Mouse (Mus musculus) lung, postnatal 0 days (tissue): ENCODE data around the gene Ptk7. TPM values are rescaled to one million over a fixed set of nuclear protein-coding genes. Genes with fewer than 3 reads are reported as not detected.

Experiments
- ATAC-seq: fragments of 200-750 bp; cut with Nextera tagmentation; 2 replicates; pipeline ENCODE4 v1.8.0; 2017; ENCODE audit warnings: moderate library complexity
- DNase-seq: peaks from one replicate; pipeline ENCODE4 v3.0.0-alpha.2; 2016; ENCODE audit warnings: low spot score
- H3K27ac ChIP-seq: fragments of 300-500 bp; sonication (generic); 2 replicates; pipeline ENCODE4 v1.5.1; 2014; ENCODE audit warnings: antibody characterized with exemption, mild to moderate bottlenecking, low read length, mixed read lengths
- H3K27me3 ChIP-seq: fragments of 300-500 bp; sonication (generic); replicated peaks from 2 replicates; pipeline ENCODE4 v1.6.1; 2014; ENCODE audit warnings: low read length, mixed read lengths; ENCODE audit not compliant: insufficient read depth
- H3K36me3 ChIP-seq: fragments of 300-500 bp; sonication (generic); 2 replicates; pipeline ENCODE4 v1.6.1; 2014; ENCODE audit warnings: low read length, mixed read lengths; ENCODE audit not compliant: insufficient read depth
- H3K4me1 ChIP-seq: fragments of 300-500 bp; sonication (generic); 2 replicates; pipeline ENCODE4 v1.6.1; 2014; ENCODE audit warnings: antibody characterized with exemption, low read depth, low read length, mixed read lengths; ENCODE audit not compliant: insufficient read depth
- H3K4me2 ChIP-seq: fragments of 300-500 bp; sonication (generic); replicated peaks from 2 replicates; pipeline ENCODE4 v1.6.1; 2014; ENCODE audit warnings: low read depth, mild to moderate bottlenecking, low read length, moderate library complexity, mixed read lengths
- H3K4me3 ChIP-seq: fragments of 300-500 bp; sonication (generic); 2 replicates; pipeline ENCODE4 v1.5.1; 2014; ENCODE audit warnings: low read depth, low read length
- H3K9ac ChIP-seq: fragments of 300-500 bp; sonication (generic); replicated peaks from 2 replicates; pipeline ENCODE4 v1.6.1; 2014; ENCODE audit warnings: low read depth, mild to moderate bottlenecking
- H3K9me3 ChIP-seq: fragments of 300-500 bp; sonication (generic); 2 replicates; pipeline ENCODE4 v1.6.1; 2016; ENCODE audit warnings: low read length, mixed read lengths
- CTCF ChIP-seq: IDR thresholded peaks from 2 replicates; pipeline ENCODE4 v1.5.1; 2016; ENCODE audit warnings: antibody characterized with exemption, mild to moderate bottlenecking
- EP300 ChIP-seq: IDR thresholded peaks from 2 replicates; pipeline ENCODE4 v1.6.1; 2016; ENCODE audit warnings: antibody characterized with exemption, mild to moderate bottlenecking, control low read depth
- WGBS: fragments of 180-500 bp; shearing (Covaris S2); extraction: QIAGEN DNeasy Blood & Tissue Kit; methylation state at CpG from one replicate; pipeline ENCODE4 v1.1.7; 2014; 5-methylcytosine and 5-hydroxymethylcytosine counted together
- polyA plus RNA-seq: library from polyadenylated mRNA; unstranded; fragments of >200 nt; fragmentation: Nextera tagmentation; extraction: Ambion mirVana; gene quantifications from 2 replicates; pipeline ENCODE4 v1.2.1, GENCODE M21; 2015

Gene Ptk7
- polyA plus RNA-seq, 1 experiment from 2014 or later = 75.8 TPM

DNA sequence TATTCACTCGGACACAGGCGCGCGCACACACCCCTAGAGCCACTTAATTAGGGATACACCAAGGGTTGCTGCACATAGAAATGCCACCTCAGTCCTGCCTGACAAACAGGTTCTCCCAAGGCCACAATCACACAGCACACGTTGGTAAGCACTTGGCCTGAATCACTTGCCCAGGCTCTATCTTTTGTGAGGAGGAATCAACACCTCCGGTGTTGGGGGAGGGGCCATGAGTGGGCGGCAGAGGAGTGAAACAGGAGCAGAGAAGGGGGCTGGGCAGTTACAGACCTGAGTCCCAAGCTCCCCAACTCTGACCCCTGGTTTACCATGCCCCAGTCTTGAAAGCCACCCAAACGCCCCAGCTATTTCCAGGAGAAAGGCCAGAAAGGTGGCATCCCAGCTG lies 82.3 kb downstream of the Ptk7 start:
- H3K4me1 ChIP-seq = no peaks in the 10 kb centered on the region; the same call in 1 of the 2 replicates
- no peak overlapping the region for H3K9ac ChIP-seq
- H3K27me3 ChIP-seq = no peaks in the 10 kb centered on the region
- H3K4me3 ChIP-seq = no peak overlapping the region
- H3K27ac ChIP-seq = no peak overlapping the region
- DNase-seq = peak; percentile 41
- H3K36me3 ChIP-seq = peaks cover 27% of the 10 kb centered on the region
- no peak for TF ChIP-seq EP300
- TF ChIP-seq CTCF = no peak
- ATAC-seq = peak; percentile 23; the same call in 1 of the 2 replicates
- WGBS = 31% methylated on average over 8 of the region's 8 CpGs
- H3K4me2 ChIP-seq = no peak overlapping the region
- no peaks in the 10 kb centered on the region for H3K9me3 ChIP-seq

DNA sequence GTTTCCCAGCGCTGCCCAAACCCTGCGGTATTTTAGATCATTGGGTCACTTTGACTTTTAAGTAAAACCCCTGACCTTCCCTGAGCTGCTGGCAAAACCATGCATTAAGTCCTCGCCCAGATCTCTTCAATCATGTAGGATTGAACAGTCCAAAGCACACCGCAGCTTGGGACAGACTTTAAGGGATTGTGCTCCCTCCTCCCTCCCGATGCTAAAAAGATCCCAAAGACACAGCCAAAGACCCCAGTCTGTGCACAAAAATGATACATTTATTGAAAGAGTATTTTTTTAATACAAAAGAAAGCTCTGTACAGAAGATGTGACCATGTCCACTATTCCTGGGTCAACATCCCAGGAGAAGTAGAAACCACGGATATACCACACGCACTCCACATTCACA lies 82.7 kb downstream of the Ptk7 start:
- no peak for TF ChIP-seq CTCF
- no peak for TF ChIP-seq EP300
- peak overlapping the region; percentile 76 for H3K4me2 ChIP-seq
- peaks cover 27% of the 10 kb centered on the region for H3K36me3 ChIP-seq
- peak overlapping the region; percentile 62 for H3K9ac ChIP-seq
- H3K27ac ChIP-seq = no peak overlapping the region
- ATAC-seq (no peak), DNase-seq (no peak)
- no peaks in the 10 kb centered on the region; the same call in 1 of the 2 replicates for H3K4me1 ChIP-seq
- H3K27me3 ChIP-seq = no peaks in the 10 kb centered on the region
- H3K9me3 ChIP-seq = no peaks in the 10 kb centered on the region
- peak overlapping the region; percentile 52 for H3K4me3 ChIP-seq
- 23% methylated on average over 7 of the region's 7 CpGs for WGBS

DNA sequence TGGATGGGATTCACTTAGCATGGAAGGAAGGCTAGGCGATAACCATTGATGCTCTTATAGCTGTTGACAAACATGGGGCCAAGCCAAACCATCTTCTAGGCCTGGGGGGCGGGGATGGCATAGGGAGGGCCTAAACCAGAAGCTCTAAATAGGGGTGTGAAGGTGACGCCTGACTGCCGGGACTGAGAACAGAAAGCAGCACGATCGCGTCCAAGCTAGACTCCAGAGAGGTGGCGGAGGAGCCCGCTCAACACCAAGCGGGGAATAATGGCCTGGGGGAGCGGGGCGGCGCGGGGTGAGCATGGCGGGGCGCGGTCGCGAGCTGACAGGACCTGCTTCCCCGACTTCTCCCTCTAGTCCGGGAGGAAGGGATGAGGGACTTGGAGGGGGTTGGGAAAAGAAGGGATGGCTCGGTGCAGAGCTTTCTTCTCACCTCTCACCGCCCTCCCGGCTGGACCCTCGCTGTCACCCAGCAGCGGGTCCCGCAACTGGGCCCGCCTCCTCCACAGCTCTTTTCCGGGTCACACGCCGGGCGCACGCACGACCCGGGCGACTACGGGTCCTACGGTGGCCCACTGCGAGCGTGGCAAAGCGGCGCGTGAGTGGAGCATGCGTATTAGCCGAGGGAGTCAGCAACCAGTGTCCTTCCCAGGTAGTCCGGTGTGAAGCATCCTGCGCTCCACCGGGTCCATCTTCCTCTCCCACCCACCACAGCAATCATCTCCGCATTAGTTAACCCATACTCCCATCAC lies 83.3 kb downstream of the Ptk7 start, which contains the start of gene Cul9:
TSS of gene Cul9 (minus strand) at position 576 of the 752 bp plus-strand sequence.
- no peak within 1 kb of the TSS for H3K27ac ChIP-seq
- ATAC-seq (peak; percentile 73), DNase-seq (peak; percentile 60)
- WGBS = 6% methylated on average over 40 of the region's 49 CpGs
- no peaks in the 10 kb centered on the region for H3K9me3 ChIP-seq
- H3K4me3 ChIP-seq = peak within 1 kb of the TSS; percentile 52
- H3K36me3 ChIP-seq = peaks cover 22% of the 10 kb centered on the region; the same call in 1 of the 2 replicates
- no peaks in the 10 kb centered on the region for H3K27me3 ChIP-seq
- H3K9ac ChIP-seq = peak within 1 kb of the TSS; percentile 62
- TF ChIP-seq EP300 = no peak
- TF ChIP-seq CTCF = no peak
- H3K4me1 ChIP-seq = no peaks in the 10 kb centered on the region; the same call in 1 of the 2 replicates
- H3K4me2 ChIP-seq = peak within 1 kb of the TSS; percentile 76

DNA sequence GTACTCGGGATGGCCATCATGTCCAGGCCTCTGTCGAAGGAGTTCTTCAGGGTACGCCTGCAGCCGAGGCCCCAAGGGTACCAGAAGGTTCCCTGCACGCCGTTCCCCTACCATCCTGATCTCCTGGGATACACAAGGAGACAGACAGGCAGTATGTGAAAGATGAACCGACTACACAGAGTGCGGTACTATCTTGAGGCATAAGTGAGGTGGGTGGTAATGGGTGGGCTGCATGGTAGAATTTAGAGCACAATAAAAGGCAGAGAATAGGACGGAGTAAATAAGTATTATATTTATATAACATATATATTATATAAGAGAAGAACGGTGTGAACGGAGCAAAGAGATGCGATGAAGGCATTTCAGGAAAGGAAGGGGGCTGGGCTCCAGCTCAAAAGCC lies 85.6 kb downstream of the Ptk7 start:
- DNase-seq (no peak), ATAC-seq (no peak)
- Histone ChIP-seq H3K9ac (no peak overlapping the region), H3K4me1 (no peaks in the 10 kb centered on the region; the same call in 1 of the 2 replicates), H3K27ac (no peak overlapping the region), H3K36me3 (0 out of 2 replicates have a peak, but pooled peaks cover 2% of the 10 kb centered on the region), H3K9me3 (no peaks in the 10 kb centered on the region), H3K27me3 (no peaks in the 10 kb centered on the region), H3K4me3 (no peak overlapping the region), H3K4me2 (no peak overlapping the region)
- no peak for TF ChIP-seq CTCF
- TF ChIP-seq EP300 = no peak
- 90% methylated on average over 12 of the region's 12 CpGs for WGBS

DNA sequence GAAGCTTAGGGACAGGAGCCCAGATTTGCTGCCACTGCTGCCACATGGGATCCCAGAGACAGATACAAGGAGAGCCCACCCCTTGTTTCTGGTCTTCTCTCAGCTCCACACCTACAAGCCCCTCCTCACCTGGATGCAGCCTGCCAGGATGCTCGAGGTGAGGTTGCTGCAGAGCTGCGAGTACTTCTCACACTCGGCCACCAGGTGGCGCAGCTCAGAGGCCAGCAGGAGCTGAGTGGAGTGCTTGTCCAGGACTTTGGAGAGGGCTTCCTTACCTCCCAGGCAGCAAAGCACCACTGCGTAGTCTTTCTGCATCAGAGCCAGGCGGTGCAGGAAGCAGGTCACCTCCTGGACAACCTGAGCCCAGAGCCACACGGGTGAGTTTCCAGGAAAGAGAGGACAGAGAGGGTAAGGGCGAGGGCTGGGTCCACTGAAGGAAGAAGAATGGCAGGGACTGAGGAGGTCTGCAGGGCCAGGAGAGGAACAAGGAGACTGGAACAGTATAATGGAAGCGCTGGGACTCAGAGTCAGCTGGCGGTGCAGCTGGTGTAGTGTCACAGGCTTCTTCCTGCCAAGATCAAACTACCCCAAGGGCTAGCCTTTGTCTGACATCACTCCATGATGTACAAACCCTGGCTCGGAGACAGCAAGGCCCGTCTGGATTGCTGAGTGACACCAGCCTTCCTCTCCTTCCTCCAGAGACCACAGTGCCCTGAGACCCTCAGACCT lies 103.6 kb downstream of the Ptk7 start:
- H3K4me2 ChIP-seq = no peak overlapping the region
- H3K36me3 ChIP-seq = no peaks in the 10 kb centered on the region
- no peak overlapping the region for H3K27ac ChIP-seq
- no peaks in the 10 kb centered on the region for H3K27me3 ChIP-seq
- peak; percentile 83 for ATAC-seq
- no peak overlapping the region for H3K9ac ChIP-seq
- no peak overlapping the region for H3K4me3 ChIP-seq
- H3K9me3 ChIP-seq = no peaks in the 10 kb centered on the region
- DNase-seq = peak; percentile 91
- TF ChIP-seq CTCF (peak; percentile 99), EP300 (no peak)
- H3K4me1 ChIP-seq = no peaks in the 10 kb centered on the region
- 31% methylated on average over 12 of the region's 12 CpGs for WGBS

DNA sequence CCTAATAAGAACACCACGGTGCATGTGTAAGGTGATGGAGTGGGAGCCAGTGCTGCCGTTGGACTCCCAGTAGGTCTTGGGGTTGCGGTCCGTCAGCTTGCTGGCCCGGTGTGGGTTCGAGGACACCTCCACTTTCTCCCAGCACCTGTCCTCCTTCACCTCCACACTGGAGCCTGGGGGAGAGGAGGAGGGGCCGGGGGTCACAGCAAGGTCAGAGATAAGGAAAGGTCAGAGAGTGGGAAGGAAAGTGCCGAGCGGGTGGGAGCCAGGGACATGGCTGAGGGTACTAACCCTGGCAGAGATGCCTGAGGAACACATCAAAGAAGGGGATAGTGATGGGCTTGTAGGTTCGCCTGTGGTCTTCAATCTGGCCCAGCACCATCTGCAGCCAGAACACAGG lies 104.2 kb downstream of the Ptk7 start:
- 64% methylated on average over 10 of the region's 10 CpGs for WGBS
- Histone ChIP-seq H3K36me3 (no peaks in the 10 kb centered on the region), H3K4me3 (no peak overlapping the region), H3K4me1 (no peaks in the 10 kb centered on the region), H3K4me2 (no peak overlapping the region), H3K9me3 (no peaks in the 10 kb centered on the region), H3K27ac (no peak overlapping the region), H3K27me3 (no peaks in the 10 kb centered on the region), H3K9ac (no peak overlapping the region)
- no peak for DNase-seq
- no peak for TF ChIP-seq CTCF
- TF ChIP-seq EP300 = no peak
- no peak for ATAC-seq
